Mouse (Mus musculus) myocyte (in vitro differentiated cells): ENCODE data around the gene Gm43518. TPM values are rescaled to one million over a fixed set of nuclear protein-coding genes. Genes with fewer than 3 reads are reported as not detected.

ENCODE experiments used
- H3K27me3 ChIP-seq: one replicate; pipeline ENCODE4 v1.6.1; 2011; ENCODE audit not compliant: control insufficient read depth, insufficient read depth, insufficient read length
- H3K36me3 ChIP-seq: one replicate; pipeline ENCODE4 v1.6.1; 2011; ENCODE audit not compliant: control insufficient read depth, insufficient read depth
- H3K4me2 ChIP-seq: one replicate; pipeline ENCODE4 v1.6.1; 2011; ENCODE audit warnings: low read depth, control low read depth
- H3K4me3 ChIP-seq: one replicate; pipeline ENCODE4 v1.5.1; 2011; ENCODE audit warnings: mild to moderate bottlenecking, control low read depth, moderate library complexity
- H3K79me2 ChIP-seq: one replicate; pipeline ENCODE4 v1.6.1; 2011; ENCODE audit not compliant: control insufficient read depth, insufficient read depth
- H3ac ChIP-seq: one replicate; pipeline ENCODE4 v1.6.1; 2011; ENCODE audit not compliant: control insufficient read depth, insufficient read length
- CEBPB ChIP-seq: IDR thresholded peaks from 2 replicates; pipeline ENCODE4 v1.6.1; 2011; ENCODE audit warnings: mild to moderate bottlenecking, moderate library complexity; ENCODE audit not compliant: poor library complexity, insufficient read depth, severe bottlenecking
- E2F4 ChIP-seq: IDR thresholded peaks from one replicate; pipeline ENCODE4 v1.6.1; 2011; ENCODE audit warnings: mild to moderate bottlenecking, control low read depth, moderate library complexity; ENCODE audit not compliant: insufficient read depth
- MAX ChIP-seq: IDR thresholded peaks from one replicate; pipeline ENCODE4 v1.6.1; 2011; ENCODE audit warnings: low read depth, mild to moderate bottlenecking, control low read depth
- MYOD1 ChIP-seq, 3 experiments: IDR thresholded peaks; one replicate each; pipeline ENCODE4 v1.6.1; 2011; ENCODE audit warnings: control low read depth in 2 of 3, low read depth in 2 of 3, mild to moderate bottlenecking in 2 of 3, moderate library complexity in 1 of 3; ENCODE audit not compliant: insufficient read length in 2 of 3, control insufficient read depth in 1 of 3
- MYOG ChIP-seq, 3 experiments: IDR thresholded peaks; one replicate each; pipeline ENCODE4 v1.6.1; 2011; ENCODE audit warnings: control low read depth in 2 of 3, low read depth in 2 of 3, mild to moderate bottlenecking in 2 of 3; ENCODE audit not compliant: insufficient read length in 2 of 3, control insufficient read depth in 1 of 3, insufficient read depth in 1 of 3
- POLR2A ChIP-seq: IDR thresholded peaks from one replicate; pipeline ENCODE4 v1.6.1; 2011; ENCODE audit warnings: low read depth, mild to moderate bottlenecking, control low read depth, moderate library complexity; ENCODE audit not compliant: insufficient read length
- POLR2AphosphoS2 ChIP-seq: IDR thresholded peaks from one replicate; pipeline ENCODE4 v1.6.1; 2011; ENCODE audit warnings: low read depth, control low read depth; ENCODE audit not compliant: insufficient read length
- REST ChIP-seq: IDR thresholded peaks from one replicate; pipeline ENCODE4 v1.6.1; 2011; ENCODE audit warnings: mild to moderate bottlenecking, control low read depth, moderate library complexity; ENCODE audit not compliant: insufficient read depth, insufficient read length
- SRF ChIP-seq: IDR thresholded peaks from one replicate; pipeline ENCODE4 v1.6.1; 2011; ENCODE audit warnings: low read depth; ENCODE audit not compliant: control insufficient read depth, insufficient read length
- TCF12 ChIP-seq: IDR thresholded peaks from one replicate; pipeline ENCODE4 v1.6.1; 2011; ENCODE audit warnings: mild to moderate bottlenecking, control low read depth; ENCODE audit not compliant: poor library complexity, insufficient read depth, severe bottlenecking
- TCF3 ChIP-seq: IDR thresholded peaks from one replicate; pipeline ENCODE4 v1.6.1; 2011; ENCODE audit warnings: low read depth, control low read depth; ENCODE audit not compliant: insufficient read length
- USF1 ChIP-seq: IDR thresholded peaks from one replicate; pipeline ENCODE4 v1.6.1; 2011; ENCODE audit warnings: low read depth, mild to moderate bottlenecking, control low read depth, moderate library complexity
- polyA plus RNA-seq: library from polyadenylated mRNA; unstranded; fragments of >200 nt; fragmentation: generic; extraction: Trizol; gene quantifications from one replicate; pipeline ENCODE4 v1.2.1, GENCODE M21; 2012; ENCODE audit warnings: missing spikeins

The Gm43518 gene
- polyA plus RNA-seq, 1 experiment = not detected

DNA sequence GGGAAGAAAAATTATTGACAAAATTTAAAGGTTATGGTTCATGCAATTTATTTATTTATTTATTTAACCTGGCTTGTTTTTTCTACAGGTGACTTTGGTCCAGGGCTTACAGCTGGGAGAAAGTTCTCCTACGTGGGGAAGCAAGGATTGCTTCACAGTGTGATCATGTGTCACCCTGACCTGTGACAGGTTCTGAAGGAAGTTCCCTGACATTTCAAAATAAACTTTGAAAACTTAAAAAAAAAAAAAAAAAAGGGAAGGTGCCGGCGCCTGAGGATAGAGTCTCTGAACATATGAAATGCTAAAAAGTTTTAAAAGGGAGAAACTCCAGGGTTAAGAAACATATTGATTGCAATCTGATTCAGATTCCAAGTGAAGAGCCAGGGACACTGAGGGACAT is 40.9 kb upstream of the Gm43518 start:
- Histone ChIP-seq H3ac (no peak overlapping the region), H3K27me3 (no peaks in the 10 kb centered on the region), H3K4me3 (no peak overlapping the region), H3K36me3 (no peaks in the 10 kb centered on the region), H3K4me2 (no peak overlapping the region), H3K79me2 (no peaks in the 10 kb centered on the region)
- TF ChIP-seq POLR2A = no peak
- TF ChIP-seq MYOD1 (IDR thresholded peaks at IDR 0.05; ENCODE audit: control insufficient read depth in 1 of 3, insufficient read length in 2 of 3, low read depth in 2 of 3) = no peak
- no peak for TF ChIP-seq POLR2AphosphoS2
- TF ChIP-seq USF1 = no peak
- TF ChIP-seq TCF3 = no peak

DNA sequence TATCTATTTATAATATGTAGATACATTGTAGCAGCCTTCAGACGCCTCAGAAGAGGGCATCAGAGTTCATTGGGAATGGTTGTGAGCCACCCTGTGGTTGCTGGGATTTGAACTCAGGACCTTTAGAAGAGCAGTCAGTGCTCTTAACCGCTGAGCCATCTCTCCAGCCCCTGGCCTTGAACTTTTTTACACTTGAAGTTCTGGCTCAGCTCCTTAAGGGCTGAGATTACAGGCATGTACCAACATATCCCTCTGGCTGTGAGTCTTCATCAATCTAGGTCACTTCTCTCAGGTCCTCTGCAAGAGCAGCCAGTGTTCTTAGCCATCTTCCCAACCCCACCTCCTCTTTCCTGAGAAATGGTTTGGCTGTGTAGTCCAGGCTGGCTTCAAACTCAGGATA is 36.9 kb upstream of the Gm43518 start:
- H3ac ChIP-seq = no peak overlapping the region
- H3K4me2 ChIP-seq = no peak overlapping the region

DNA sequence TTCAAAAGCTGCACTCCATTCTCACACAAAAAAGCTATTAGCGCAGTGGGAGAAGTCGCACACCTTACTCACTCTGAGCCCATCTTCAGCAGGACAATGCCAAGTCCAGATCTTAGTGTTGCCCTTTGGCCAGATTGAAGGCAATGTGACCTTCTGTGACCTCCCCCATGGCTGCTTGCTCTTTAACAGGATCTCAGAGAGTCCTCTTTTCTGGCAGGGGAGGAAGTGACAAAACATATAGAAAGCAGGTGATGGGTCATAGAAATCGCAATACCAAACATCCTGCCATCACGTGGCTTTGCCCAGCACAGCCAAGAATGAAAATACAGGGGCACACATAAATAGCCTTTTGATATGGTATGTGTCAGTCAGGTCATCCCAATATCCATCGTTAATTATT is 36.2 kb upstream of the Gm43518 start:
- Histone ChIP-seq H3ac (no peak overlapping the region), H3K36me3 (no peaks in the 10 kb centered on the region), H3K4me3 (no peak overlapping the region), H3K4me2 (no peak overlapping the region), H3K79me2 (no peaks in the 10 kb centered on the region), H3K27me3 (no peaks in the 10 kb centered on the region)
- TF ChIP-seq POLR2A (no peak), E2F4 (no peak), MYOD1 (IDR thresholded peaks at IDR 0.05; ENCODE audit: control insufficient read depth in 1 of 3, insufficient read length in 2 of 3, low read depth in 2 of 3) (no peak), POLR2AphosphoS2 (no peak), MYOG (IDR thresholded peaks at IDR 0.05; ENCODE audit: control insufficient read depth in 1 of 3, insufficient read depth in 1 of 3, insufficient read length in 2 of 3, low read depth in 2 of 3) (no peak)

More for the DNA sequence above, 36.9 kb upstream of the Gm43518 start:
- Histone ChIP-seq H3K4me3 (no peak overlapping the region), H3K79me2 (no peaks in the 10 kb centered on the region), H3K27me3 (no peaks in the 10 kb centered on the region), H3K36me3 (no peaks in the 10 kb centered on the region)
- TF ChIP-seq USF1 = no peak
- no peak for TF ChIP-seq MYOD1 (IDR thresholded peaks at IDR 0.05; ENCODE audit: control insufficient read depth in 1 of 3, insufficient read length in 2 of 3, low read depth in 2 of 3)
- no peak for TF ChIP-seq TCF12
- TF ChIP-seq POLR2A = no peak
- no peak for TF ChIP-seq SRF
- TF ChIP-seq POLR2AphosphoS2 = no peak
- TF ChIP-seq MAX = no peak
- no peak for TF ChIP-seq MYOG (IDR thresholded peaks at IDR 0.05; ENCODE audit: control insufficient read depth in 1 of 3, insufficient read depth in 1 of 3, insufficient read length in 2 of 3, low read depth in 2 of 3)
- no peak for TF ChIP-seq REST
- no peak for TF ChIP-seq TCF3

DNA sequence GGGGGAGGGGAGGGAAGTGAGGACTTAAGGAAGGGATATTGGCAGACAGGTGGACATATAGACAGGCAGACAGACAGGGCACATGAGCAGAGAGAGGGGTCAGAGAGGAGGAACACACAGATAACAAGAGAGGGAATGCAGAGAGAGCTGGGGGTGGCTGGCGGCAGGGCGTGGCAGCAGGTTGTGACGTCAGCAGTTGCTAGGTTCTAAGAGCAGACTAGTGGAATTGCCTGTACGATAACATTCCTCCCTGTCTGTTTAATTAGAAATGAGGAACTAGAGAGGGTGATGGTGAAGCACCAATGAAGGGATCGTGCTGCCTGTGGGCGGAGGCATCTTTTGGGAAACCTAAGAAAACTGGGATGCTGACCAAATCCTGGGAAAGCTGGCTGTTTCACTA is 35.5 kb upstream of the Gm43518 start:
- no peaks in the 10 kb centered on the region for H3K36me3 ChIP-seq
- TF ChIP-seq REST (no peak), POLR2AphosphoS2 (no peak), TCF3 (no peak), MAX (no peak), TCF12 (no peak), POLR2A (no peak), MYOG (IDR thresholded peaks at IDR 0.05; ENCODE audit: control insufficient read depth in 1 of 3, insufficient read depth in 1 of 3, insufficient read length in 2 of 3, low read depth in 2 of 3) (no peak), E2F4 (no peak), CEBPB (no peak), USF1 (no peak), SRF (no peak)
- no peaks in the 10 kb centered on the region for H3K79me2 ChIP-seq
- H3K4me3 ChIP-seq = no peak overlapping the region
- H3ac ChIP-seq = no peak overlapping the region
- H3K4me2 ChIP-seq = peak overlapping the region; percentile 39
- H3K27me3 ChIP-seq = no peaks in the 10 kb centered on the region

DNA sequence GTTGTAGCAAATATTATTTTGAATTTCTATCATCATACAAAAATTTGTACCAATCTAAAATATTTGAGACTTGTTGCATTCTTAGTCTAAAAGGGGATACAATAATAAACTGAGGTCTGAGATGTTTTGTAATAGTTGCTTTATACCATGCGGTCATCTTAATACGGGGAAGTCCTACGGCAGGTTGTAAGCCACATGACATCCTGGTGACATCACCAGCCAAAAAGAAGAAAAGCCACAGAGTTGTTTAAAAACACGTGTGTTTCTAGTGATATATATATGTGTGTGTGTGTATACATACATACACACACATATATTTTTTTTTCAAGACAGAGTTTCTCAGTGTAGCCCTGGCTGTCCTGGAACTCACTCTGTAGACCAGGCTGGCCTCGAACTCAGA is 33.7 kb upstream of the Gm43518 start:
- Histone ChIP-seq H3K36me3 (no peaks in the 10 kb centered on the region), H3K4me3 (no peak overlapping the region), H3K79me2 (no peaks in the 10 kb centered on the region), H3K27me3 (no peaks in the 10 kb centered on the region), H3K4me2 (no peak overlapping the region), H3ac (no peak overlapping the region)
- TF ChIP-seq MYOD1 (IDR thresholded peaks at IDR 0.05; ENCODE audit: control insufficient read depth in 1 of 3, insufficient read length in 2 of 3, low read depth in 2 of 3) = no peak
- TF ChIP-seq POLR2A = no peak
- TF ChIP-seq TCF3 = no peak
- TF ChIP-seq POLR2AphosphoS2 = no peak
- TF ChIP-seq REST = no peak
- no peak for TF ChIP-seq USF1
- TF ChIP-seq MAX = no peak
- TF ChIP-seq TCF12 = no peak
- TF ChIP-seq E2F4 = no peak
- no peak for TF ChIP-seq SRF
- no peak for TF ChIP-seq CEBPB
- no peak for TF ChIP-seq MYOG (IDR thresholded peaks at IDR 0.05; ENCODE audit: control insufficient read depth in 1 of 3, insufficient read depth in 1 of 3, insufficient read length in 2 of 3, low read depth in 2 of 3)
